Mouse (Mus musculus): ENCODE data around the gene Hsdl2. TPM values are rescaled to one million over a fixed set of nuclear protein-coding genes. Genes with fewer than 3 reads are reported as not detected.

The Hsdl2 gene
- polyA plus RNA-seq, 1 experiment from 2014 or later = 40.0 TPM

- H3K9me3 ChIP-seq (replicated peaks) = no peaks in the 10 kb centered on the region
- 86% methylated on average over 2 of the region's 2 CpGs for WGBS
Observed at GRCm38 (mm10) chr4:59596556-59596955, 15.2 kb downstream of the Hsdl2 start.

GRCm38 (mm10) chr4:59602704-59603103 lies 21.3 kb downstream of the Hsdl2 start:
- ATAC-seq (ENCODE audit: low FRiP score) = no peak

More at GRCm38 (mm10) chr4:59596556-59596955, 15.2 kb downstream of the Hsdl2 start:
- Histone ChIP-seq H3K4me3 (replicated peaks) (no peak overlapping the region), H3K4me2 (no peak overlapping the region), H3K27ac (replicated peaks) (no peak overlapping the region), H3K9ac (replicated peaks) (no peak overlapping the region), H3K36me3 (peaks cover 15% of the 10 kb centered on the region; the same call in 1 of the 2 replicates), H3K27me3 (replicated peaks) (no peaks in the 10 kb centered on the region), H3K4me1 (no peaks in the 10 kb centered on the region)
- no peak for ATAC-seq (ENCODE audit: low FRiP score)

GRCm38 (mm10) chr4:59604892-59605291 lies 23.5 kb downstream of the Hsdl2 start:
- no peak for ATAC-seq (ENCODE audit: low FRiP score)
- Histone ChIP-seq H3K36me3 (peaks cover 9% of the 10 kb centered on the region; the same call in 1 of the 2 replicates), H3K27ac (replicated peaks) (no peak overlapping the region), H3K4me3 (replicated peaks) (no peak overlapping the region), H3K4me1 (no peaks in the 10 kb centered on the region), H3K27me3 (replicated peaks) (no peaks in the 10 kb centered on the region), H3K4me2 (no peak overlapping the region), H3K9me3 (replicated peaks) (no peaks in the 10 kb centered on the region), H3K9ac (replicated peaks) (no peak overlapping the region)
- 76% methylated on average over 3 of the region's 3 CpGs for WGBS

More at GRCm38 (mm10) chr4:59602704-59603103, 21.3 kb downstream of the Hsdl2 start:
- H3K27me3 ChIP-seq (replicated peaks) = no peaks in the 10 kb centered on the region
- peaks cover 12% of the 10 kb centered on the region for H3K36me3 ChIP-seq
- H3K4me3 ChIP-seq (replicated peaks) = no peak overlapping the region
- H3K4me2 ChIP-seq = no peak overlapping the region
- WGBS = 89% methylated on average over 4 of the region's 4 CpGs
- H3K27ac ChIP-seq (replicated peaks) = no peak overlapping the region
- no peaks in the 10 kb centered on the region for H3K4me1 ChIP-seq
- no peak overlapping the region for H3K9ac ChIP-seq (replicated peaks)
- H3K9me3 ChIP-seq (replicated peaks) = no peaks in the 10 kb centered on the region

- ATAC-seq (ENCODE audit: low FRiP score) = no peak
- WGBS = 93% methylated on average over 3 of the region's 3 CpGs
Observed at GRCm38 (mm10) chr4:59605501-59605900, 24.1 kb downstream of the Hsdl2 start.

GRCm38 (mm10) chr4:59610411-59610810 lies 29.0 kb downstream of the Hsdl2 start:
- no peaks in the 10 kb centered on the region for H3K4me1 ChIP-seq
- no peak for ATAC-seq (ENCODE audit: low FRiP score)
- 75% methylated on average over 3 of the region's 3 CpGs for WGBS
- H3K36me3 ChIP-seq = peaks cover 16% of the 10 kb centered on the region
- no peaks in the 10 kb centered on the region for H3K27me3 ChIP-seq (replicated peaks)
- no peaks in the 10 kb centered on the region for H3K9me3 ChIP-seq (replicated peaks)
- no peak overlapping the region for H3K9ac ChIP-seq (replicated peaks)
- H3K4me2 ChIP-seq = no peak overlapping the region
- no peak overlapping the region for H3K27ac ChIP-seq (replicated peaks)
- no peak overlapping the region for H3K4me3 ChIP-seq (replicated peaks)

More at GRCm38 (mm10) chr4:59605501-59605900, 24.1 kb downstream of the Hsdl2 start:
- Histone ChIP-seq H3K27ac (replicated peaks) (no peak overlapping the region), H3K4me2 (no peak overlapping the region), H3K4me3 (replicated peaks) (no peak overlapping the region), H3K27me3 (replicated peaks) (no peaks in the 10 kb centered on the region), H3K36me3 (peaks cover 9% of the 10 kb centered on the region; the same call in 1 of the 2 replicates), H3K9me3 (replicated peaks) (no peaks in the 10 kb centered on the region), H3K9ac (replicated peaks) (no peak overlapping the region), H3K4me1 (no peaks in the 10 kb centered on the region)

GRCm38 (mm10) chr4:59614986-59615385 lies 33.6 kb downstream of the Hsdl2 start:
- Histone ChIP-seq H3K27me3 (replicated peaks) (no peaks in the 10 kb centered on the region), H3K4me1 (no peaks in the 10 kb centered on the region), H3K4me2 (no peak overlapping the region), H3K9ac (replicated peaks) (no peak overlapping the region), H3K9me3 (replicated peaks) (no peaks in the 10 kb centered on the region), H3K4me3 (replicated peaks) (no peak overlapping the region), H3K36me3 (peaks cover 13% of the 10 kb centered on the region), H3K27ac (replicated peaks) (no peak overlapping the region)
- no peak for ATAC-seq (ENCODE audit: low FRiP score)
- 47% methylated on average over 1 of the region's 1 CpGs for WGBS

- no peak overlapping the region for H3K4me3 ChIP-seq (replicated peaks)
- no peaks in the 10 kb centered on the region for H3K36me3 ChIP-seq
- ATAC-seq (ENCODE audit: low FRiP score) = no peak
- H3K4me2 ChIP-seq = no peak overlapping the region
- H3K27ac ChIP-seq (replicated peaks) = no peak overlapping the region
- H3K27me3 ChIP-seq (replicated peaks) = no peaks in the 10 kb centered on the region
- WGBS = 89% methylated on average over 5 of the region's 5 CpGs
- H3K9me3 ChIP-seq (replicated peaks) = no peaks in the 10 kb centered on the region
- H3K9ac ChIP-seq (replicated peaks) = no peak overlapping the region
- H3K4me1 ChIP-seq = no peaks in the 10 kb centered on the region
Observed at GRCm38 (mm10) chr4:59619611-59620245, 38.4 kb downstream of the Hsdl2 start.

- peak overlapping the region; percentile 68 for H3K4me2 ChIP-seq
- no peak; the same call in 1 of the 2 replicates for ATAC-seq (ENCODE audit: low FRiP score)
- WGBS = under 1% methylated on average over 18 of the region's 18 CpGs
- H3K9me3 ChIP-seq (replicated peaks) = no peaks in the 10 kb centered on the region
- H3K9ac ChIP-seq (replicated peaks) = peak overlapping the region; percentile 97
- no peaks in the 10 kb centered on the region for H3K36me3 ChIP-seq
- H3K4me3 ChIP-seq (replicated peaks) = peak overlapping the region; percentile 95
- H3K27ac ChIP-seq (replicated peaks) = peak overlapping the region; percentile 93
- H3K27me3 ChIP-seq (replicated peaks) = no peaks in the 10 kb centered on the region
- H3K4me1 ChIP-seq = peaks cover 25% of the 10 kb centered on the region
Observed at GRCm38 (mm10) chr4:59625676-59625997, 44.3 kb downstream of the Hsdl2 start.

- peak within 1 kb of the TSS; percentile 68 for H3K4me2 ChIP-seq
- ATAC-seq (ENCODE audit: low FRiP score) = peak; percentile 93
- H3K36me3 ChIP-seq = no peaks in the 10 kb centered on the region
- H3K27me3 ChIP-seq (replicated peaks) = no peaks in the 10 kb centered on the region
- peak within 1 kb of the TSS; percentile 93 for H3K27ac ChIP-seq (replicated peaks)
- WGBS = under 1% methylated on average over 75 of the region's 120 CpGs
- no peaks in the 10 kb centered on the region for H3K9me3 ChIP-seq (replicated peaks)
- H3K9ac ChIP-seq (replicated peaks) = peak within 1 kb of the TSS; percentile 97
- H3K4me3 ChIP-seq (replicated peaks) = peak within 1 kb of the TSS; percentile 95
- H3K4me1 ChIP-seq = peaks cover 25% of the 10 kb centered on the region
Observed at GRCm38 (mm10) chr4:59625998-59626910, 44.9 kb downstream of the Hsdl2 start, which contains the start of gene E130308A19Rik. Gene E130308A19Rik (plus strand): TSS chr4:59626211.

- no peaks in the 10 kb centered on the region for H3K36me3 ChIP-seq
- H3K27me3 ChIP-seq (replicated peaks) = no peaks in the 10 kb centered on the region
- H3K9ac ChIP-seq (replicated peaks) = no peak overlapping the region; the same call in 1 of the 2 replicates
- WGBS = 24% methylated on average over 4 of the region's 4 CpGs
- peak overlapping the region; percentile 32 for H3K4me2 ChIP-seq
- ATAC-seq (ENCODE audit: low FRiP score) = no peak
- peaks cover 28% of the 10 kb centered on the region for H3K4me1 ChIP-seq
- H3K27ac ChIP-seq (replicated peaks) = no peak overlapping the region
- H3K9me3 ChIP-seq (replicated peaks) = no peaks in the 10 kb centered on the region
- H3K4me3 ChIP-seq (replicated peaks) = no peak overlapping the region
Observed at GRCm38 (mm10) chr4:59628255-59628654, 46.9 kb downstream of the Hsdl2 start.

GRCm38 (mm10) chr4:59629076-59629874 lies 47.9 kb downstream of the Hsdl2 start:
- Histone ChIP-seq H3K36me3 (no peaks in the 10 kb centered on the region), H3K9me3 (replicated peaks) (no peaks in the 10 kb centered on the region), H3K4me1 (peaks cover 33% of the 10 kb centered on the region), H3K4me2 (peak overlapping the region; percentile 26), H3K27me3 (replicated peaks) (no peaks in the 10 kb centered on the region), H3K4me3 (replicated peaks) (no peak overlapping the region), H3K27ac (replicated peaks) (no peak overlapping the region), H3K9ac (replicated peaks) (no peak overlapping the region)
- ATAC-seq (ENCODE audit: low FRiP score) = no peak
- 7% methylated on average over 7 of the region's 7 CpGs for WGBS
